Mouse (Mus musculus) intestine, postnatal 0 days (tissue): ENCODE data around the gene Coq10a. TPM values are rescaled to one million over a fixed set of nuclear protein-coding genes. Genes with fewer than 3 reads are reported as not detected.

Experiments
- ATAC-seq: fragments of 200-750 bp; cut with Nextera tagmentation; 2 replicates; pipeline ENCODE4 v1.8.0; 2017; ENCODE audit warnings: mild to moderate bottlenecking, moderate TSS enrichment, moderate library complexity
- H3K27ac ChIP-seq: fragments of 300-500 bp; sonication (generic); 2 replicates; pipeline ENCODE4 v1.5.1; 2014; ENCODE audit warnings: mild to moderate bottlenecking, low read depth, low read length, moderate library complexity
- H3K27me3 ChIP-seq: fragments of 300-500 bp; sonication (generic); replicated peaks from 2 replicates; pipeline ENCODE4 v1.6.1; 2014; ENCODE audit warnings: low read length, mixed read lengths; ENCODE audit not compliant: control insufficient read depth, insufficient read depth
- H3K36me3 ChIP-seq: fragments of 300-500 bp; sonication (generic); 2 replicates; pipeline ENCODE4 v1.6.1; 2014; ENCODE audit warnings: mild to moderate bottlenecking, moderate library complexity; ENCODE audit not compliant: control insufficient read depth, insufficient read depth
- H3K4me1 ChIP-seq: fragments of 300-500 bp; sonication (generic); replicated peaks from 2 replicates; pipeline ENCODE4 v1.6.1; 2014; ENCODE audit warnings: antibody characterized with exemption, low read length, mixed read lengths; ENCODE audit not compliant: control insufficient read depth, insufficient read depth
- H3K4me2 ChIP-seq: fragments of 300-500 bp; sonication (generic); replicated peaks from 2 replicates; pipeline ENCODE4 v1.6.1; 2014; ENCODE audit warnings: low read depth, mild to moderate bottlenecking, moderate library complexity
- H3K4me3 ChIP-seq: fragments of 300-500 bp; sonication (generic); 2 replicates; pipeline ENCODE4 v1.5.1; 2014; ENCODE audit warnings: low read depth, low read length
- H3K9ac ChIP-seq: fragments of 300-500 bp; sonication (generic); 2 replicates; pipeline ENCODE4 v1.6.1; 2014; ENCODE audit warnings: mild to moderate bottlenecking, low read depth, low read length
- H3K9me3 ChIP-seq: fragments of 300-500 bp; sonication (generic); 2 replicates; pipeline ENCODE4 v1.6.1; 2016; ENCODE audit warnings: mixed run types; ENCODE audit not compliant: control insufficient read depth
- CTCF ChIP-seq: sonication (generic); IDR thresholded peaks from 2 replicates; pipeline ENCODE4 v1.5.1; 2016; ENCODE audit warnings: low read depth, mild to moderate bottlenecking, control low read depth, antibody characterized with exemption, moderate library complexity
- WGBS: fragments of 180-500 bp; shearing (Covaris S2); extraction: QIAGEN DNeasy Blood & Tissue Kit; methylation state at CpG from one replicate; pipeline ENCODE4 v1.1.7; 2014; 5-methylcytosine and 5-hydroxymethylcytosine counted together
- polyA plus RNA-seq: library from polyadenylated mRNA; unstranded; fragments of >200 nt; fragmentation: Nextera tagmentation; extraction: Ambion mirVana; gene quantifications from 2 replicates; pipeline ENCODE4 v1.2.1, GENCODE M21; 2015

Gene Coq10a
- polyA plus RNA-seq, 1 experiment from 2014 or later = 22.3 TPM

- Histone ChIP-seq H3K27me3 (no peaks in the 10 kb centered on the region), H3K4me2 (peak overlapping the region; percentile 51), H3K4me3 (peak overlapping the region; percentile 11; the same call in 1 of the 2 replicates), H3K36me3 (peaks cover 5% of the 10 kb centered on the region), H3K9me3 (no peaks in the 10 kb centered on the region), H3K4me1 (peaks cover 2% of the 10 kb centered on the region; the same call in 1 of the 2 replicates), H3K9ac (0 out of 2 replicates have a peak overlapping the region, but pooled peaks have one; percentile 13), H3K27ac (peak overlapping the region; percentile 79)
- peak; percentile 80 for ATAC-seq
- WGBS = 14% methylated on average over 7 of the region's 7 CpGs
- TF ChIP-seq CTCF = no peak
Measured at GRCm38 (mm10) chr10:128344568-128345275, 24.1 kb downstream of the Coq10a start.

DNA sequence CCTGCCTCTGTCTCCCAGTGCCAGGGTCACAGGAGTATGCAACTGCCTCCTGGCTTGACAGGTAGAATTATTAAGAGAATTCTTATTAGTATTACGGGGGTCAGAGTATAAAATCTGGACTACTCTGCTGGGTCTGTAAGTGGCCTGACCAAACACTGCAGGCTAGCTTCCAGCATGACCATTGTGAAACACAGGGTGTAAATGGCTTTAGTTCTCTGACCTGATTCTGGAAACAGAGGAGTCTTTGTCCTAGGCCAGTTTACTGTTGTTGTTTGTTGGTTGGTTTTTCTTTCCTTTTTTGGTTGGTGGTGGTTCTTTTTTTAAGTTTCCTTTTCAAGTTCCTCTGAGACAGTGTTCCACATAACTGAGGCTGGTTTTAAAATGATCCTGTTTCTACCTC lies 25.4 kb downstream of the Coq10a start:
- Histone ChIP-seq H3K9me3 (no peaks in the 10 kb centered on the region), H3K9ac (no peak overlapping the region), H3K36me3 (no peaks in the 10 kb centered on the region; the same call in 1 of the 2 replicates), H3K4me2 (no peak overlapping the region), H3K4me1 (peaks cover 5% of the 10 kb centered on the region; the same call in 1 of the 2 replicates), H3K4me3 (no peak overlapping the region), H3K27ac (no peak overlapping the region), H3K27me3 (no peaks in the 10 kb centered on the region)
- no peak for TF ChIP-seq CTCF
- WGBS = 76% methylated on average over 1 of the region's 1 CpGs
- no peak for ATAC-seq

DNA sequence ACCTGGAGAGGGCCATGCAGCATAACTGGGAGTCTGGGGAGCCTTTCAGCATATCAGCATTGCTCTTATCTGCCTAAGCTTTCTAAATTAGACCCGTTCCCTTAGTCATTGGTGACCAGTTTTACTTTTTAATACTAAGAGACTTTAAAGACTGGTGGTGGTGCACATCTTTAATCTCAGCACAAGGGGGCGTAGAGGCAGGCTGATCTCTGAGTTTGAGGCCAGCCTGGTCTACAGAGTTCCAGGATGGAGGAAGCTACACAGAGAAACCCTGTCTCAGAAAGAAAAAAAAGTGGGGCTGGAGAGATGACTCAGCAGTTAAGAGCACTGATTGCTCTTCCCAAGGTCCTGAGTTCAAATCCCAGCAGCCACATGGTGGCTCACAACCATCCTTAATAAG lies 28.5 kb downstream of the Coq10a start:
- no peaks in the 10 kb centered on the region for H3K27me3 ChIP-seq
- peaks cover 3% of the 10 kb centered on the region; the same call in 1 of the 2 replicates for H3K4me1 ChIP-seq
- H3K9me3 ChIP-seq = no peaks in the 10 kb centered on the region
- peak; percentile 52 for TF ChIP-seq CTCF
- 63% methylated on average over 2 of the region's 2 CpGs for WGBS
- no peak overlapping the region for H3K9ac ChIP-seq
- H3K27ac ChIP-seq = no peak overlapping the region
- no peaks in the 10 kb centered on the region; the same call in 1 of the 2 replicates for H3K36me3 ChIP-seq
- no peak overlapping the region for H3K4me3 ChIP-seq
- no peak for ATAC-seq
- no peak overlapping the region for H3K4me2 ChIP-seq

DNA sequence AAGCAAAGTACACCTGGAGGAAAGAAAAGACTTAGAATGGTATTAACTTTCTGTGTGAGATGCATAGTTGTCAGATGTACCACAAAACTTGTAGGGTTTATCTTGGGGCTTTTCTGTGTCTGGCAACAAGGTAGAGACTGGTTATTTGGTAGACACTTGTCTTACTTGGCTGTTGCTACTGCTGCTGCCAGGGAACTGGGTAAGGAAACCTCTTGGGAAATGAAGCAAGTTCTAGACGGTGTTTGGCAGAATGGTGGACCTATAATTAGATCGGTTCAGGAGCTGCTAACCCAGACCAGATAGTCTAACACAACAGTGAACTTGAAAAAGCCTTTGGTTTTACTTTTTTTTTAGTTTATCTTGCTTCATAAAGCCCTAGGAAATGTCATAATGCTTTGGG lies 29.8 kb downstream of the Coq10a start:
- peaks cover 3% of the 10 kb centered on the region; the same call in 1 of the 2 replicates for H3K4me1 ChIP-seq
- ATAC-seq = no peak
- H3K4me3 ChIP-seq = peak overlapping the region; percentile 62
- peak overlapping the region; percentile 94 for H3K27ac ChIP-seq
- H3K27me3 ChIP-seq = no peaks in the 10 kb centered on the region
- no peaks in the 10 kb centered on the region; the same call in 1 of the 2 replicates for H3K36me3 ChIP-seq
- H3K4me2 ChIP-seq = peak overlapping the region; percentile 82
- no peak for TF ChIP-seq CTCF
- peak overlapping the region; percentile 82; the same call in 1 of the 2 replicates for H3K9ac ChIP-seq
- H3K9me3 ChIP-seq = no peaks in the 10 kb centered on the region
- 54% methylated on average over 2 of the region's 2 CpGs for WGBS

GRCm38 (mm10) chr10:128338415-128338814 lies 30.4 kb downstream of the Coq10a start:
- WGBS = 8% methylated on average over 5 of the region's 5 CpGs

GRCm38 (mm10) chr10:128337306-128338181 lies 31.3 kb downstream of the Coq10a start, which contains the start of gene Cs:
Gene Cs, plus strand, starts transcription at chr10:128337734.
- Histone ChIP-seq H3K36me3 (no peaks in the 10 kb centered on the region; the same call in 1 of the 2 replicates), H3K4me2 (peak within 1 kb of the TSS; percentile 82), H3K9ac (peak within 1 kb of the TSS; percentile 82), H3K4me1 (peaks cover 3% of the 10 kb centered on the region; the same call in 1 of the 2 replicates), H3K9me3 (no peaks in the 10 kb centered on the region), H3K27me3 (no peaks in the 10 kb centered on the region), H3K27ac (peak within 1 kb of the TSS; percentile 94), H3K4me3 (peak within 1 kb of the TSS; percentile 62)
- under 1% methylated on average over 61 of the region's 61 CpGs for WGBS
- TF ChIP-seq CTCF = 0 out of 2 replicates have a peak, but pooled peaks have one; percentile 2
- ATAC-seq = peak; percentile 92

More at GRCm38 (mm10) chr10:128338415-128338814, 30.4 kb downstream of the Coq10a start:
- no peak for TF ChIP-seq CTCF
- Histone ChIP-seq H3K4me3 (peak overlapping the region; percentile 62), H3K4me2 (peak overlapping the region; percentile 82), H3K27me3 (no peaks in the 10 kb centered on the region), H3K27ac (peak overlapping the region; percentile 94), H3K36me3 (no peaks in the 10 kb centered on the region; the same call in 1 of the 2 replicates), H3K9me3 (no peaks in the 10 kb centered on the region), H3K4me1 (peaks cover 3% of the 10 kb centered on the region; the same call in 1 of the 2 replicates), H3K9ac (peak overlapping the region; percentile 82)
- ATAC-seq = peak; percentile 35
